Mouse (Mus musculus) adrenal gland, postnatal 25 days (tissue): ENCODE results near the gene Cyb5d1. TPM values are rescaled to one million over a fixed set of nuclear protein-coding genes. Genes with fewer than 3 reads are reported as not detected.

Source experiments
- DNase-seq: peaks from one replicate; pipeline ENCODE4 v3.0.0; 2021; ENCODE audit warnings: mixed read lengths
- total RNA-seq: library from RNA; stranded (reverse); gene quantifications from 2 replicates; pipeline ENCODE4 v1.2.3, GENCODE M21; 2021

The Cyb5d1 gene
- total RNA-seq, 1 experiment from 2014 or later, result 51.0 TPM

DNA sequence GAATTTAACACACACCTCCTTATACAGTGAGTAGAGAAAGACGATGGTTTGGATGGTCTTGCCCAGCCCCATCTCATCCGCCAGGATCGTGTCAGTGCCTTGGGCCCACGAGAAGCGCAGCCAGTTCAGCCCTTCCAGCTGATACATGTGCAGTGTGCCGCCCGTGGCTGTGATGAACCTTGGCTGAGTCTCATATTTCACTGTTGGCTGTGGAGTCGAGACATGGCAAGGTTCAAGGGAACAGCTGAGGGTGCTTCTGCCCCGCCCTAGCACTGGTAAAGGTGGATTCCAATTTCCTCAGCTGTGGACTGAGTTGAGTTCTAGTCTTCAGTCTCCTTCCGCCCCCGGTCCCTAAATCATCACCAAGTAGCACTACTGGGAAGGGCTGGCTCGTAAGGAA lies 37.7 kb downstream of the Cyb5d1 start:
- DNase-seq, result no peak

- DNase-seq, result no peak
Measured at GRCm38 (mm10) chr11:69356544-69356943, 38.9 kb downstream of the Cyb5d1 start.

- no peak for DNase-seq
Measured at GRCm38 (mm10) chr11:69346441-69346840, 49.0 kb downstream of the Cyb5d1 start.

Other genes starting within 250 kb of the Cyb5d1 start
- gene Alox12b, start 238.6 kb downstream of the Cyb5d1 start, total RNA-seq, result not detected in 2 replicates
- not detected in 2 replicates for gene Alox8, start 197.8 kb downstream of the Cyb5d1 start, total RNA-seq
- gene Gucy2e, start 158.6 kb downstream of the Cyb5d1 start, total RNA-seq, result not detected in 2 replicates
- 10.3 and 13.3 TPM in 2 replicates for gene Cntrob, start 71.9 kb downstream of the Cyb5d1 start, total RNA-seq
- 80.8 and 86.2 TPM in 2 replicates for gene Trappc1, start 71.7 kb downstream of the Cyb5d1 start, total RNA-seq
- 7.3 and 9.7 TPM in 2 replicates for gene Kcnab3, start 69.4 kb downstream of the Cyb5d1 start, total RNA-seq
- gene Rnf227, start 55.2 kb downstream of the Cyb5d1 start, total RNA-seq, result 6.8 and 7.7 TPM in 2 replicates
- 105 and 111 TPM in 2 replicates for gene Chd3, start 26.2 kb downstream of the Cyb5d1 start, total RNA-seq
- gene Naa38, start 144 bp downstream of the Cyb5d1 start, total RNA-seq, result 127 and 149 TPM in 2 replicates
- gene Tmem88, start 2.6 kb upstream of the Cyb5d1 start, total RNA-seq, result 13.9 and 16.9 TPM in 2 replicates
- gene Kdm6b, start 18.0 kb upstream of the Cyb5d1 start, total RNA-seq, result 45.1 and 46.2 TPM in 2 replicates
- gene Dnah2, start 153.5 kb upstream of the Cyb5d1 start, total RNA-seq, result 0.05 and 0.76 TPM in 2 replicates
- gene Efnb3, start 164.6 kb upstream of the Cyb5d1 start, total RNA-seq, result 0.38 and 1.5 TPM in 2 replicates
- 12.5 and 12.9 TPM in 2 replicates for gene Wrap53, start 184.6 kb upstream of the Cyb5d1 start, total RNA-seq
- gene Trp53, start 184.7 kb upstream of the Cyb5d1 start, total RNA-seq, result 74.1 and 81.7 TPM in 2 replicates
- gene Atp1b2, start 210.3 kb upstream of the Cyb5d1 start, total RNA-seq, result 34.0 and 38.0 TPM in 2 replicates
- gene Shbg, start 222.3 kb upstream of the Cyb5d1 start, total RNA-seq, result not detected in 2 replicates
- gene Sat2, start 226.4 kb upstream of the Cyb5d1 start, total RNA-seq, result 6.7 and 16.9 TPM in 2 replicates
- 89.7 and 101 TPM in 2 replicates for gene Fxr2, start 237.4 kb upstream of the Cyb5d1 start, total RNA-seq